Mouse (Mus musculus) left cerebral cortex, postnatal 4 days (tissue): ENCODE measurements around the gene Nkx2-3. TPM values are rescaled to one million over a fixed set of nuclear protein-coding genes. Genes with fewer than 3 reads are reported as not detected.

Experiments
- microRNA-seq: library from miRNA; unstranded; fragments of <30 nt; microRNA quantifications from one replicate; pipeline ENCODE4 v1.2.0, GENCODE M21; 2022
- total RNA-seq, 2 experiments: library from RNA; stranded (reverse); gene quantifications; 2 replicates each; pipeline ENCODE4 v1.2.3; 2021

The Nkx2-3 gene
- total RNA-seq, 2 experiments from 2014 or later, result not detected

Small RNA genes lying within 50 kb of the gene (microRNA-seq; reads per million reads assigned to microRNA genes)
- gene Gm22646, result not detected

Other genes with a start within 250 kb of the Nkx2-3 start
- gene Hpse2, start 224.0 kb upstream of the Nkx2-3 start, total RNA-seq, result 1 to 10 TPM; 1.0 to 1.1 TPM
- 10 to 100 TPM; 24.6 to 25.8 TPM for gene Cnnm1, start 171.9 kb upstream of the Nkx2-3 start, total RNA-seq
- 10 to 100 TPM; 75.4 to 89.8 TPM for gene Got1, start 87.7 kb upstream of the Nkx2-3 start, total RNA-seq
- 10 to 100 TPM; 48.8 to 50.7 TPM for gene Slc25a28, start 62.6 kb downstream of the Nkx2-3 start, total RNA-seq
- 10 to 100 TPM; 26.2 to 26.3 TPM for gene Entpd7, start 77.3 kb downstream of the Nkx2-3 start, total RNA-seq
- 1 to 10 TPM; 2.2 to 4.3 TPM for gene Cutc, start 140.7 kb downstream of the Nkx2-3 start, total RNA-seq
- 10 to 100 TPM; 17.6 to 18.3 TPM for gene Cox15, start 140.7 kb downstream of the Nkx2-3 start, total RNA-seq
- under 1 TPM; 0.26 to 0.28 TPM for gene Abcc2, start 169.9 kb downstream of the Nkx2-3 start, total RNA-seq